Mouse (Mus musculus): ENCODE data around the gene Zfp239. TPM values are rescaled to one million over a fixed set of nuclear protein-coding genes. Genes with fewer than 3 reads are reported as not detected.
"Not testable (repeated sequence)": the region's sequence is repeated elsewhere in the genome, so short reads cannot be mapped to it uniquely, and the experiment has no call there.

Zfp239 gene
- polyA plus RNA-seq, 1 experiment from 2014 or later: 0.42 TPM

DNA sequence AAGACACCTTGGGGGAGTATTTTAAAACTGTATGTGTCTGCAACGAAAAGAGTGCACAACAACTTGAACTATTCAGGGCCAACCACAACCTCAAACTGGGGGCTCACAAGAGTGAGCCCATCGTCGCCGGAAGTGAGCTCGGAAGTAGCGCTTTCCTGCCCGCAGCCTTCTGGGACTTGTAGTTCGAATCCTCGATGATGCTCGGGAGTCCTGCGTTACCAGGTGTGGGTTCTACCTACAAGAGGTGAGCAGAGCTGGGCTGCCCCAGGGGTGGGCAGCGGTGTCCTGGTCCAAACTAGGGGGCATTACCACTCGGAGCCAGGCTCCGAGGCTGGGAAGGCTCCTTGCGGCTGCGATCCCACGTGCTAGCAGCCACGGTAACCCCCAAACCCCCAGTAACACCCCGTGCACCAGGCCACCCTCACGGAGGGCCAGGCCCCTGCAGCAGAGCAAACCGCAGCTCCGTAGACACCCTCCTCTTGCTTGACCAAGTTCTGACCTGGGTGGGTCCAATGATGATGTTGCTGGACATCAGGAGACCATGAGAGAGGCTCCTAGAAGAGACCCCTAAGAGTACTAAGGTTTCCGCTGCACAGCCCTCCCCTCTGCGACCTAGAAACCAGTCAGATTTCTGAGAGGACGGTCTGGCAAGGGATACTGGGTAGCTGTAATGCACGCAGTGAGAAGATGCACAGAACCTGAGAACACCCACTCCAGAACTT is 1.2 kb downstream of the Zfp239 start:
- no peak overlapping the region for H3K27ac ChIP-seq
- WGBS (ENCODE audit: missing documents): 2% methylated on average over 26 of the region's 26 CpGs

DNA sequence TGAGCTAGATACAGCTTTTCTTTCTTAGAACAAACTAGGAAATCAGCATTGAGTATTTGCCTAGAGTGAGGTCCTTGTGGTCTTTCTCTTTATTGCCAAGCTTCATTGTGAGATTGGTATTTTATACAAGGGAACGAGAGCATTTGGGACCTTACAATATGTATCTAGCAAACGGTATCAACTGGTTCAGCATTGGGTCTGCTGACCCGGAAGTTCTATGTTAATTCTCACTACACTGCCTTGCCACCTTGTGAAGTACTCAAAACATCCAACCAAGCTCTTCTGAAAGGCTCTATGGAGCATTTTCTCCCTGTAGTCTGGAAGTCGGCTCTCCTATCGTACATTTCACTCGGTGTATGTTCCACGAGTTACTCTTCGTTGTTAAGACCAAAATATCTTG is 1.9 kb downstream of the Zfp239 start:
- Histone ChIP-seq H3K27ac (no peak overlapping the region), H3K4me3 (ENCODE audit: inconsistent target) (no peak overlapping the region), H3K36me3 (ENCODE audit: inconsistent target) (no peaks in the 10 kb centered on the region), H3K79me2 (ENCODE audit: inconsistent target) (no peaks in the 10 kb centered on the region)
- WGBS (ENCODE audit: missing documents): 97% methylated on average over 8 of the region's 8 CpGs

More for the DNA sequence above, 1.2 kb downstream of the Zfp239 start:
- H3K4me3 ChIP-seq (ENCODE audit: inconsistent target): peak overlapping the region; percentile 47
- no peaks in the 10 kb centered on the region for H3K36me3 ChIP-seq (ENCODE audit: inconsistent target)
- H3K79me2 ChIP-seq (ENCODE audit: inconsistent target): no peaks in the 10 kb centered on the region

GRCm38 (mm10) chr6:117868187-117868586 is 6.3 kb downstream of the Zfp239 start:
- Histone ChIP-seq H3K4me3 (ENCODE audit: inconsistent target) (no peak overlapping the region), H3K36me3 (ENCODE audit: inconsistent target) (no peaks in the 10 kb centered on the region), H3K79me2 (ENCODE audit: inconsistent target) (no peaks in the 10 kb centered on the region), H3K27ac (no peak overlapping the region)
- 95% methylated on average over 8 of the region's 8 CpGs for WGBS (ENCODE audit: missing documents)

DNA sequence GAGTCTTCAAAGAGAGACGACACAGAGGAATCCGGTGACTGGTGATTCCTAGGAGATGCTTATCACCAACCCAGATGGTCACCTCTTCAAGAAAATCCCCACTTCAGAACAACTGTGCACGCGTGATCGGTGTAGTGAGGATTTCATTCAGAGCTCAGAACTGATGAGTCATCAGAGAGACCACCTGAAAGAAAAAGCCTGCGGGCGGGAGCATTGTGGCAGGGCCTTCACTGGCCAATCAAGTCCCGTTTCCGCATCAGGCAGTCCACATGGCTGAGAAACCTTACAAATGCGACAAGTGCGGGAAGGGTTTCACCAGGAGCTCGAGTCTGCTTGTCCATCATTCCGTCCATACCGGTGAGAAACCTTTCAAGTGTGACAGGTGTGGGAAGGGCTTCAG is 9.1 kb downstream of the Zfp239 start:
- 91% methylated on average over 14 of the region's 14 CpGs for WGBS (ENCODE audit: missing documents)
- H3K4me3 ChIP-seq (ENCODE audit: inconsistent target): no peak overlapping the region
- no peaks in the 10 kb centered on the region for H3K36me3 ChIP-seq (ENCODE audit: inconsistent target)
- no peak overlapping the region for H3K27ac ChIP-seq
- no peaks in the 10 kb centered on the region for H3K79me2 ChIP-seq (ENCODE audit: inconsistent target)

DNA sequence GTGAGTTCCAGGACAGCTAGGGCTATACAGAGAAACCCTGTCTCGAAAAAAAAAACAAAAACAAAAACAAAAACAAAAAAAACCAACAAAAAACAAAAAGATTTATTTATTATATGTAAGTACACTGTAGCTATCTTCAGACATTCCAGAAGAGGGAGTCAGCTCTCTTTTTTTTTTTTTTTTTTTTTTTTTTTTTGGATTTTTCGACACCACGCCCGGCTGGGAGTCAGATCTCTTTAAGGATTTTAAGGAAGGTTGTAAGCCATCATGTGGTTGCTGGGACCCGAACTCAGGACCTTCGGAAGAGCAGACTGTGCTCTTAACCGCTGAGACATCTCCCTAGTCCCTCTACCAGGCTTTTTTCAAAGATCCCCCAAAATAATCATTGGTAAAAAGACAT is 11.6 kb downstream of the Zfp239 start:
- WGBS (ENCODE audit: missing documents): 97% methylated on average over 4 of the region's 7 CpGs
- not testable (repeated sequence) for H3K36me3 ChIP-seq (ENCODE audit: inconsistent target); H3K79me2 ChIP-seq (ENCODE audit: inconsistent target); H3K4me3 ChIP-seq (ENCODE audit: inconsistent target); H3K27ac ChIP-seq

DNA sequence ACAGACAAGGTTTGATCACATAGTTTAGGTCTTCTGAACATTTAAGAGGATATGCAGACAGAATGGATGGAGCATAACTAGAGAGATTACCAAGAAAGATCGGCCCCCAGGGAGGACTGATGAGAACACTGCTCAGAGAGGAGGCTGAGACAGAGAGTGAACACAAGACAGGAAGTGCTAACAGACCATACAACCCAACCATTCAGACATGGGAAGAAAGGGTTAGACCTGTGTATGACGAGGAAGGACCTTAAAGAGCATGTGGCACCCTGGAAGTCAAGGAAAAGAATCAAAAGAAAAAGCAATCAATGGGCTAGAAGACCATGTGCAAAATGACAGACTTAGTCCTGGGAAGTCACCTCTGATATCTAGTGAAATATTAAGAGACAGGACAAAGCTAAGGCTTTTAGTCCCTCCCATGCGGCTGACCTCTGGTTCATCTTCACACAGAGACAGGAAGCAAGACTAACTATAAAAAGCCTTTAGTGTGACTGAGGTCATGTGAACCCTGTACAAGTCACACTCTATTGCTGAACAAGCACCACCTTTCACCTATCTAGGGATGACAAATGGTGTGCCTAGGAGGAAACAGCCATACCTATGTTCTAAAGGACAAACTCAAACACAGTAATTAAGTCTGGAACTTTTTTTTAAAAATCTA is 12.9 kb downstream of the Zfp239 start:
- no peak overlapping the region for H3K4me3 ChIP-seq (ENCODE audit: inconsistent target)
- WGBS (ENCODE audit: missing documents): 74% methylated on average over 3 of the region's 3 CpGs
- H3K36me3 ChIP-seq (ENCODE audit: inconsistent target): no peaks in the 10 kb centered on the region
- no peaks in the 10 kb centered on the region for H3K79me2 ChIP-seq (ENCODE audit: inconsistent target)
- H3K27ac ChIP-seq: peak overlapping the region; percentile 1; the same call in 1 of the 2 replicates

DNA sequence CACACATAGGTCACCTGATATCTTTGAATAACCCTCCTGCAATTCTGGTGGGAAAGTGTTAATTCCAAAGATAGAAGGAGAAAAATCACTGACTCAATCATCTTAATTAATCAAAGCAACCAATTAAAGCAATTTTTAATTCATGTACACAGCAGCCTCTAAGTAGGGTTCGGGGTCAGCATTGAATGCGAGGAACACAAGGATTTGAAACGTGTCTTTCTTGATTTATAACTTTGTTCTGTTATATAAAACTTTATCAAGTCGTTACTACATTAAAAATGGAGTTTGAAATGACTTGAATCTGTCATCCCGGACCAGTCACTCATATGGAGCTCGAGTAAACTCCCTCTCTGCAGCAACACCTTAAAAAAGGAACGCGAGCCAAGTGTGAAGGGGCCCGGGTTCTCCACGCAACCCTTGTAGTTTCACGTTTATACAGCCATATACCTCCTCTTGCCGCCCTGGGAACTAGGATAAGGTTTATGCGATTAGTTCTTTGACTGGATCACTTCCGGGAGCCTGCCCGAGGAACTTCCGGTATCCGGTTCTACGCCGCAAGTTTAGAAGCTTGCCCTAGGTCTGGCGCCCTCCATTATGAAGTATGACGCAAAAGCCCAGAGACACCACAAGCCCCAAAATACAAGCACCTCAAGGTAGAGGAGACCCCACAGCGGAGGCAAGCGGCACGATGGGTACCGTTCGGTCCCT is 17.0 kb downstream of the Zfp239 start:
- no peaks in the 10 kb centered on the region for H3K36me3 ChIP-seq (ENCODE audit: inconsistent target)
- 7% methylated on average over 26 of the region's 26 CpGs for WGBS (ENCODE audit: missing documents)
- peak overlapping the region; percentile 78 for H3K27ac ChIP-seq
- no peaks in the 10 kb centered on the region for H3K79me2 ChIP-seq (ENCODE audit: inconsistent target)
- peak overlapping the region; percentile 55 for H3K4me3 ChIP-seq (ENCODE audit: inconsistent target)

GRCm38 (mm10) chr6:117879408-117880115 is 17.7 kb downstream of the Zfp239 start:
- WGBS (ENCODE audit: missing documents): 1% methylated on average over 65 of the region's 67 CpGs
- H3K79me2 ChIP-seq (ENCODE audit: inconsistent target): no peaks in the 10 kb centered on the region
- no peaks in the 10 kb centered on the region for H3K36me3 ChIP-seq (ENCODE audit: inconsistent target)
- H3K4me3 ChIP-seq (ENCODE audit: inconsistent target): peak overlapping the region; percentile 60
- H3K27ac ChIP-seq: peak overlapping the region; percentile 93

DNA sequence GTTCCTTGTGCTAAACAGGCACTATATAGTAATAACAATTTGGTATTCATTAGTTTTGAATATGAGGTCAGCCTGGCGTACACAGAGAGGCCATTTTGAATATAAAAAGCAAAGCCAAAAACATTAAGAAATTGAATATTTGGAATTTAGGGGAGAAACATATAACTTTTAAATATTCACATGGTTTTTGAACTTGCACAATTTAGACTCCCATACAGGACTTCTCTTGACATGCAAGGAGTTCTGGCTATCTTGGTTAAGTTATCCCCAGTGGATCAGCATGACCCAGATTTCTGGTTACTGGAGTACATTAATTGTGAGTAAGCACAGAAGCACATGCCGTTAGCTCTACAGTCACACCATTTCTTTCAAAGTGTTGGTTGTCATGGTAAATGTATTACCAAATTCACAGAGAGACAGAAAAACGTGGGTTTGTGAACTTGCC is 18.5 kb downstream of the Zfp239 start:
- 40% methylated on average over 3 of the region's 3 CpGs for WGBS (ENCODE audit: missing documents)
- peak overlapping the region; percentile 93 for H3K27ac ChIP-seq
- peak overlapping the region; percentile 60 for H3K4me3 ChIP-seq (ENCODE audit: inconsistent target)
- no peaks in the 10 kb centered on the region for H3K79me2 ChIP-seq (ENCODE audit: inconsistent target)
- H3K36me3 ChIP-seq (ENCODE audit: inconsistent target): no peaks in the 10 kb centered on the region

DNA sequence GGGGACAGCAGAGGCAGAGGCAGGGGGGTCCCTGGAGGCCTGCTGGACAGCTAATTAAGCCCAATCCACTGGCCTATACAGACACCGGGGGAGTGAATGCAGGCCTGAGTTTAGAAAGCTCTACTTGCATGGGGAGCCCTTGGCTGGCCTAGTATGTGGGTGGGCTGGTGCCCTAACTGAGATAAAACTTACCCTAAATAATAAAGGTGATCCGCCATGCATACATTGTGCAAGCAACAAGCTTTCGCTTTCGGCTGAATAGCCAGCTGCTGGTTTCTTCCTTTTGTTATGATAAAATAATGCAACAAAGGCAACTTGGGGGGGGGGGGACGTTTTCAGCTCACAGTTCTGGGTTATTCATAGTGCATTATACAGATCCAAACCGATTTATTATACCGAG is 19.3 kb downstream of the Zfp239 start:
- no peaks in the 10 kb centered on the region for H3K36me3 ChIP-seq (ENCODE audit: inconsistent target)
- 59% methylated on average over 7 of the region's 7 CpGs for WGBS (ENCODE audit: missing documents)
- no peaks in the 10 kb centered on the region for H3K79me2 ChIP-seq (ENCODE audit: inconsistent target)
- peak overlapping the region; percentile 93 for H3K27ac ChIP-seq
- no peak overlapping the region for H3K4me3 ChIP-seq (ENCODE audit: inconsistent target)

- H3K4me3 ChIP-seq (ENCODE audit: inconsistent target): no peak overlapping the region
- 12% methylated on average over 7 of the region's 7 CpGs for WGBS (ENCODE audit: missing documents)
- peak overlapping the region; percentile 93 for H3K27ac ChIP-seq
- no peaks in the 10 kb centered on the region for H3K36me3 ChIP-seq (ENCODE audit: inconsistent target)
- H3K79me2 ChIP-seq (ENCODE audit: inconsistent target): no peaks in the 10 kb centered on the region
Observed at GRCm38 (mm10) chr6:117881997-117882396, 20.1 kb downstream of the Zfp239 start.

DNA sequence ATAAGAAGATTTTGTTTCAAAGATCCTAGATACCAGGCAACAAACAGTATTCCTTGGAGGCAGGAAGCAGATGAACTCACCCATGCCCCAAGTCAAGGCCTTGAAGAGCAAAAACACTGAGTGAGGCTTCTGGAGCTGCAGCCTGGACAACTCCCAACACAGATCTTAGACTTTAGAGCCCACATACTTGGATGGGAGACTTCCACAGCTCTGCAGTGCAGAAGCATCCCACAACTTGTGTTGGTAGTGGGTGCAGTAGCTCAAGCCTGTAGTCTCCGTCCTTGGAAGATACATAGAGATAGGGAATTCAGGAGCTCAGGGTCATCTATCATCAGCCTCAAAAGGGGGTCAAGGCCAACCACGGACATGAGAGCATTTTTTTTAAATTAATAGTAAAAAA is 24.0 kb downstream of the Zfp239 start:
- Histone ChIP-seq H3K36me3 (ENCODE audit: inconsistent target) (no peaks in the 10 kb centered on the region), H3K4me3 (ENCODE audit: inconsistent target) (no peak overlapping the region), H3K79me2 (ENCODE audit: inconsistent target) (no peaks in the 10 kb centered on the region), H3K27ac (no peak overlapping the region)
- 90% methylated on average over 2 of the region's 2 CpGs for WGBS (ENCODE audit: missing documents)

DNA sequence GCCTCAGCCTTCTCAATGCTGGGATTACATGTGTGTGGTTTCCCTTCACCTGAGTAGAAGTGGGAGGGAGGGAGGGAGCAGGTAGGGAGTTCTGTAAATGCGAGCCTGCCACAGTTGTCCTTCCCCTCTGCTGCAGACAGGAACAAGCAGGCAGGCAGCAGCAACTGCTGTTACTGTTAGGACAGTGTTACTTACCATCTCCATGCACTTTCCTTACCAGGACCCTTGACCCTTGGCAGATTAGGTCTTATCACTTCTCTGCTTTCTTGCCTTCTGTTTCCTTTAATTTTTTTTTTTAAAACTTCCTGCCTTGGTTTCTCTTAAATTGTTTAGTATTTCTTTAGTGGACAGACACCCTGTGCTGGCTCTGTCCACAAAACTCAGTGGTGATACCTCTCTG is 26.1 kb downstream of the Zfp239 start:
- 43% methylated on average over 1 of the region's 1 CpGs for WGBS (ENCODE audit: missing documents)
- Histone ChIP-seq H3K4me3 (ENCODE audit: inconsistent target) (no peak overlapping the region), H3K27ac (no peak overlapping the region), H3K79me2 (ENCODE audit: inconsistent target) (no peaks in the 10 kb centered on the region), H3K36me3 (ENCODE audit: inconsistent target) (no peaks in the 10 kb centered on the region)

DNA sequence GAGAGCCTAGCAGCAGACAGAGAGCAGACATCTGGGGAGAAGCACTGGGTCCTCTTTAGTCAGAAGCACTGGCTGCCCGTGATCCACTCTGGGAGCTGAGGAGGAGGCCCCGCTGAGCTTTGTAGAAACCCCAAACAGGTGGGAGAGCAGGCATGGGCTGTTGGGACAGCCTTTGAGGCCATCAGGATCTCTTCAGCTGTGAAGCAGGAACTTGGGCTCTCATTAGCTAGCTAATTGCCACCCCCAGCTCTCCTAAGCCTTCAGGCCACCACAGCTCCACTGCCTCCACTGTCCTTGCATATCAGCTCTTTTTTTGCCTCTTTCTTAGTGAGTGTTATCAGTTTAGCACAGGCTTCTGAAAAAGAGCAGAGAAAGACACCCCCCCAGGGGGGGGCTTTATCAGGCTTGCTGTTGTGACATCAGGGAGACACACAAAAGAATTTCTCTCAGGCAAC is 26.8 kb downstream of the Zfp239 start:
- no peak overlapping the region for H3K27ac ChIP-seq
- H3K4me3 ChIP-seq (ENCODE audit: inconsistent target): no peak overlapping the region

More for the DNA sequence above, 26.8 kb downstream of the Zfp239 start:
- no peaks in the 10 kb centered on the region for H3K36me3 ChIP-seq (ENCODE audit: inconsistent target)
- H3K79me2 ChIP-seq (ENCODE audit: inconsistent target): no peaks in the 10 kb centered on the region
- WGBS (ENCODE audit: missing documents): 83% methylated on average over 2 of the region's 2 CpGs

All from macrophage (primary cell).